Comparison of ENCODE assay signal across 7 mouse cellular contexts in genomic region chr6:83774126-83774525, GRCm38 (mm10). TPM values are rescaled to one million over a fixed set of nuclear protein-coding genes. Genes with fewer than 3 reads are reported as not detected.
DNase-seq lines count a peak whose midpoint lies in the region; ATAC-seq lines count a peak whose summit lies in the region.

No protein-coding gene starts in this region.

- H3K9me3 ChIP-seq in forebrain, embryonic 13.5 days (replicated peaks) = no peaks in the 10 kb centered on the region
- H3K9me3 ChIP-seq in liver, embryonic 12.5 days (replicated peaks) = no peaks in the 10 kb centered on the region

- H3K9ac ChIP-seq in forebrain, embryonic 13.5 days = peak overlapping the region; percentile 92
- peak overlapping the region; percentile 96 for H3K9ac ChIP-seq in liver, embryonic 12.5 days

- no peak for ATAC-seq in forebrain, embryonic 13.5 days
- ATAC-seq in liver, embryonic 12.5 days = no peak

- DNase-seq in lung, postnatal 36 days = peak; percentile 17
- no peak for DNase-seq in lung, postnatal 4 days
- no peak for DNase-seq in right cerebral cortex, postnatal 36 days (ENCODE audit: low spot score in 2 of 2)
- DNase-seq in adrenal gland, postnatal 4 days (ENCODE audit: low spot score in 2 of 2) = no peak
- no peak for DNase-seq in frontal cortex, postnatal 25 days (ENCODE audit: low spot score in 2 of 2)

- H3K4me3 ChIP-seq in forebrain, embryonic 13.5 days = peak overlapping the region; percentile 83
- H3K4me3 ChIP-seq in liver, embryonic 12.5 days = peak overlapping the region; percentile 95

- 64% methylated on average over 8 of the region's 9 CpGs for WGBS in forebrain, embryonic 13.5 days
- 62% methylated on average over 8 of the region's 9 CpGs for WGBS in liver, embryonic 12.5 days (ENCODE audit: insufficient replicate concordance)

- H3K36me3 ChIP-seq in forebrain, embryonic 13.5 days (ENCODE audit: poor library complexity, severe bottlenecking) = peaks cover 35% of the 10 kb centered on the region
- peaks cover 45% of the 10 kb centered on the region for H3K36me3 ChIP-seq in liver, embryonic 12.5 days

- peak overlapping the region; percentile 78 for H3K4me2 ChIP-seq in forebrain, embryonic 13.5 days
- peak overlapping the region; percentile 93 for H3K4me2 ChIP-seq in liver, embryonic 12.5 days

- no peaks in the 10 kb centered on the region for H3K27me3 ChIP-seq in forebrain, embryonic 13.5 days
- H3K27me3 ChIP-seq in liver, embryonic 12.5 days (replicated peaks) = no peaks in the 10 kb centered on the region

- no peak overlapping the region for H3K27ac ChIP-seq in forebrain, embryonic 13.5 days
- H3K27ac ChIP-seq in liver, embryonic 12.5 days = peak overlapping the region; percentile 86; the same call in 1 of the 2 replicates

- H3K4me1 ChIP-seq in forebrain, embryonic 13.5 days = peaks cover 22% of the 10 kb centered on the region
- H3K4me1 ChIP-seq in liver, embryonic 12.5 days = peaks cover 26% of the 10 kb centered on the region

RNA-seq across cellular contexts. Expression of gene Tex261, which starts 1.5 kb away (rescaled TPM):
- polyA plus RNA-seq in forebrain, embryonic 13.5 days (2015; fragmentation: Nextera tagmentation; extraction: Ambion mirVana) = 66.0 and 77.5 TPM in 2 replicates
- polyA plus RNA-seq in liver, embryonic 12.5 days (2016; fragmentation: Nextera tagmentation; extraction: Ambion mirVana) = 54.6 and 56.1 TPM in 2 replicates
- 10 to 100 TPM; 93.7 to 93.9 TPM for total RNA-seq in adrenal gland, postnatal 4 days (2021)

RNA-seq across cellular contexts. Expression of gene Ankrd53, which starts 11.7 kb away (rescaled TPM):
- 0.13 and 0.28 TPM in 2 replicates for polyA plus RNA-seq in forebrain, embryonic 13.5 days (2015; fragmentation: Nextera tagmentation; extraction: Ambion mirVana)
- polyA plus RNA-seq in liver, embryonic 12.5 days (2016; fragmentation: Nextera tagmentation; extraction: Ambion mirVana) = not detected in 2 replicates
- under 1 TPM; 0.28 to 0.39 TPM for total RNA-seq in adrenal gland, postnatal 4 days (2021)

RNA-seq across cellular contexts. Expression of gene Nagk, which starts 20.7 kb away (rescaled TPM):
- polyA plus RNA-seq in forebrain, embryonic 13.5 days (2015; fragmentation: Nextera tagmentation; extraction: Ambion mirVana) = 64.9 and 72.8 TPM in 2 replicates
- polyA plus RNA-seq in liver, embryonic 12.5 days (2016; fragmentation: Nextera tagmentation; extraction: Ambion mirVana) = 13.5 and 15.8 TPM in 2 replicates
- total RNA-seq in adrenal gland, postnatal 4 days (2021) = 10 to 100 TPM; 65.5 to 70.1 TPM

RNA-seq across cellular contexts. Expression of gene Atp6v1b1, which starts 31.3 kb away (rescaled TPM):
- polyA plus RNA-seq in forebrain, embryonic 13.5 days (2015; fragmentation: Nextera tagmentation; extraction: Ambion mirVana) = 0.19 TPM in 1 of 2 replicates, not detected in the other
- not detected in 2 replicates for polyA plus RNA-seq in liver, embryonic 12.5 days (2016; fragmentation: Nextera tagmentation; extraction: Ambion mirVana)
- total RNA-seq in adrenal gland, postnatal 4 days (2021) = 10 to 100 TPM in 1 of 2 experiments, under 1 TPM in 1; 0.31 to 13.7 TPM

RNA-seq across cellular contexts. Expression of gene Paip2b, which starts 57.4 kb away (rescaled TPM):
- 30.0 and 39.5 TPM in 2 replicates for polyA plus RNA-seq in forebrain, embryonic 13.5 days (2015; fragmentation: Nextera tagmentation; extraction: Ambion mirVana)
- 4.3 and 4.9 TPM in 2 replicates for polyA plus RNA-seq in liver, embryonic 12.5 days (2016; fragmentation: Nextera tagmentation; extraction: Ambion mirVana)
- total RNA-seq in adrenal gland, postnatal 4 days (2021) = 10 to 100 TPM; 32.5 to 36.2 TPM
